27 mouse cellular contexts compared by ENCODE assay signal in the genomic region with DNA sequence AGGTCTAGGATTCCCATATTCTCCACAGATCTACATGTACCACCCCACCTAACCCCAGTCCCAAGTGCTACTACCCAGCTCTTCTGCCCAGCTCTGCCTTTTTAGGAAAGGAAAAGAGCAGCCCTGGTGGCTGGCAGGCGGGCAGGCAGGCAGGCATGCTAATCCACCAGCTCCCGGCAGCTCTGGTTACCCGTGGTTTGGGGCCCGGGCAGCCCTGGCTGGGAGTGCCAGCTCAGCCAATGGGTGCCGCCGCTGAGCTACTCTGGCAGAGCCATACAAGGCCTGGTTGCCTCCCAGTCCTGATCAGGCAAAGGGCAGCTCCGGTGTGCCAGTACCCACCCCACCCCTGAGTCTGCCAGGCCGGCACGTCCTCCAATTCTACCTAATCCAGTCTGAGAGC. TPM values are rescaled to one million over a fixed set of nuclear protein-coding genes. Genes with fewer than 3 reads are reported as not detected.
DNase-seq lines count a peak whose midpoint lies in the region; ATAC-seq and TF ChIP-seq lines count a peak whose summit lies in the region.
"Had no signal": no experiment of that assay in that cellular context is flagged by ENCODE, and none has a peak within 500 bp of the region (broad histone marks: within the 10 kb centered on the region; RNA-seq: fewer than 3 reads in every experiment).

No protein-coding gene starts in this region.

- no peaks in the 10 kb centered on the region for H3K36me3 ChIP-seq in limb, embryonic 11.5 days (ENCODE audit: control insufficient read depth, insufficient read depth, low read length)
- no peaks in the 10 kb centered on the region for H3K36me3 ChIP-seq in limb, embryonic 10.5 days
- H3K36me3 ChIP-seq in forebrain, embryonic 16.5 days (ENCODE audit: control insufficient read depth, insufficient read depth): no peaks in the 10 kb centered on the region
- H3K36me3 ChIP-seq: heart, embryonic 13.5 days; limb, embryonic 12.5 days; neural tube, embryonic 13.5 days had no signal

- 0 out of 2 replicates have a peak, but pooled peaks have one; percentile 15 for ATAC-seq in limb, embryonic 11.5 days (ENCODE audit: insufficient number of reproducible peaks, low FRiP score, low TSS enrichment, low read depth)
- peak; percentile 42; the same call in 1 of the 2 replicates for ATAC-seq in forebrain, embryonic 16.5 days
- ATAC-seq: activated CD4-positive, CD25-positive, alpha-beta regulatory T cell, adult 4 months; hindbrain, embryonic 16.5 days; lung, postnatal 0 days; Patski had no signal

- no peaks in the 10 kb centered on the region for H3K9me3 ChIP-seq in limb, embryonic 11.5 days (ENCODE audit: control insufficient read depth, low read length)
- H3K9me3 ChIP-seq in limb, embryonic 10.5 days (replicated peaks): no peaks in the 10 kb centered on the region
- H3K9me3 ChIP-seq in forebrain, embryonic 16.5 days (ENCODE audit: control insufficient read depth, low read length): no peaks in the 10 kb centered on the region
- H3K9me3 ChIP-seq: heart, embryonic 13.5 days; limb, embryonic 12.5 days; neural tube, embryonic 13.5 days had no signal

- no peak overlapping the region for H3K9ac ChIP-seq in limb, embryonic 11.5 days (ENCODE audit: low read length)
- H3K9ac ChIP-seq in forebrain, embryonic 16.5 days (replicated peaks; ENCODE audit: low read depth, low read length): no peak overlapping the region
- H3K9ac ChIP-seq: heart, embryonic 13.5 days; limb, embryonic 12.5 days; liver, embryonic 14.5 days; neural tube, embryonic 13.5 days had no signal

- no peak overlapping the region for H3K4me3 ChIP-seq in cerebellum, adult 2 months (replicated peaks; ENCODE audit: insufficient read depth, low read depth, low read length)
- no peak overlapping the region for H3K4me3 ChIP-seq in limb, embryonic 11.5 days (ENCODE audit: low read depth, low read length)
- no peak overlapping the region for H3K4me3 ChIP-seq in limb, embryonic 10.5 days
- H3K4me3 ChIP-seq in forebrain, embryonic 16.5 days (replicated peaks; ENCODE audit: low read length): no peak overlapping the region
- H3K4me3 ChIP-seq: heart, embryonic 13.5 days; left cerebral cortex, adult 2 months; limb, embryonic 12.5 days; megakaryocyte, embryonic 14.5 days; neural tube, embryonic 13.5 days had no signal

- H3K4me1 ChIP-seq in cerebellum, adult 2 months (ENCODE audit: control insufficient read depth, insufficient read depth, low read length): peaks cover 36% of the 10 kb centered on the region
- no peaks in the 10 kb centered on the region for H3K4me1 ChIP-seq in limb, embryonic 11.5 days (ENCODE audit: control insufficient read depth, insufficient read depth, low read length)
- no peaks in the 10 kb centered on the region for H3K4me1 ChIP-seq in limb, embryonic 10.5 days
- no peaks in the 10 kb centered on the region for H3K4me1 ChIP-seq in forebrain, embryonic 16.5 days (replicated peaks; ENCODE audit: control insufficient read depth, insufficient read depth, low read length)
- H3K4me1 ChIP-seq: limb, embryonic 12.5 days; neural tube, embryonic 13.5 days had no signal

- TF ChIP-seq CTCF in cerebellum, adult 2 months (IDR thresholded peaks at IDR 0.05; ENCODE audit: borderline replicate concordance, insufficient read depth, low read depth, low read length): no peak

- no peaks in the 10 kb centered on the region for H3K27me3 ChIP-seq in cerebellum, adult 2 months (ENCODE audit: control insufficient read depth, insufficient read depth, low read length)
- H3K27me3 ChIP-seq in limb, embryonic 11.5 days (ENCODE audit: control insufficient read depth, insufficient read depth, low read length): no peaks in the 10 kb centered on the region
- H3K27me3 ChIP-seq in limb, embryonic 10.5 days (ENCODE audit: low read depth, poor library complexity, severe bottlenecking): peaks cover 6% of the 10 kb centered on the region
- H3K27me3 ChIP-seq in forebrain, embryonic 16.5 days (replicated peaks; ENCODE audit: control insufficient read depth, insufficient read depth, low read length): no peaks in the 10 kb centered on the region
- H3K27me3 ChIP-seq: Patski had no signal

- no peak overlapping the region for H3K27ac ChIP-seq in cerebellum, adult 2 months (ENCODE audit: insufficient read depth, low read length)
- H3K27ac ChIP-seq in limb, embryonic 11.5 days (replicated peaks; ENCODE audit: low read depth, low read length): no peak overlapping the region
- H3K27ac ChIP-seq in limb, embryonic 10.5 days: no peak overlapping the region
- H3K27ac ChIP-seq in forebrain, embryonic 16.5 days (ENCODE audit: low read length): no peak overlapping the region
- H3K27ac ChIP-seq: heart, embryonic 13.5 days; kidney, postnatal 0 days; left cerebral cortex, adult 2 months; limb, embryonic 12.5 days; liver, embryonic 14.5 days; neural tube, embryonic 13.5 days had no signal

- DNase-seq in cerebellum, postnatal 25 days: peak; percentile 48 to 59
- DNase-seq in cerebellum, adult 2 months: no peak
- no peak for DNase-seq in limb, embryonic 11.5 days (ENCODE audit: low spot score)
- no peak for DNase-seq in limb, embryonic 10.5 days (ENCODE audit: low spot score)
- DNase-seq in skeletal muscle tissue, adult 2 months (ENCODE audit: low read depth, low spot score): peak; percentile 54
- no peak for DNase-seq in adrenal gland, adult 8-10 months
- no peak for DNase-seq in ovary, postnatal 10 days (ENCODE audit: low spot score)
- DNase-seq: cerebellum, adult 9-11 months; heart, postnatal 36 days; kidney, adult 11 months; thymus, adult 18-20 months had no signal

- WGBS in cerebellum, adult 2 months: 48% methylated on average over 9 of the region's 9 CpGs
- 84% methylated on average over 9 of the region's 9 CpGs for WGBS in limb, embryonic 11.5 days
- WGBS in limb, embryonic 10.5 days: 85% methylated on average over 9 of the region's 9 CpGs
- WGBS in forebrain, embryonic 16.5 days: 57% methylated on average over 9 of the region's 9 CpGs

- TF ChIP-seq POLR2A in cerebellum, adult 2 months (IDR thresholded peaks at IDR 0.05; ENCODE audit: borderline replicate concordance, insufficient read depth, low read length): no peak

- H3K4me2 ChIP-seq in limb, embryonic 11.5 days (ENCODE audit: low read depth, severe bottlenecking): no peak overlapping the region
- no peak overlapping the region for H3K4me2 ChIP-seq in forebrain, embryonic 16.5 days (ENCODE audit: low read length)
- H3K4me2 ChIP-seq: heart, embryonic 13.5 days; limb, embryonic 12.5 days; neural tube, embryonic 13.5 days had no signal

RNA-seq across cellular contexts. Expression of a gene that starts 18.1 kb away (rescaled TPM):
- polyA plus RNA-seq in cerebellum, adult 2 months (2012; rRNA removed): 0.11 TPM in 1 of 2 replicates, not detected in the other
- polyA plus RNA-seq in limb, embryonic 11.5 days (2014; fragmentation: Nextera tagmentation; extraction: Ambion mirVana): 0.13 TPM in 1 of 2 replicates, not detected in the other
- polyA plus RNA-seq in limb, embryonic 10.5 days (2016; fragmentation: Nextera tagmentation; extraction: Ambion mirVana): not detected in 2 replicates
- 0.38 TPM in 1 of 2 replicates, not detected in the other for polyA plus RNA-seq in forebrain, embryonic 16.5 days (2015; fragmentation: Nextera tagmentation; extraction: Ambion mirVana)
- total RNA-seq in adrenal gland, adult 8-10 months (2022): not detected
- total RNA-seq: adrenal gland, postnatal 4 days; granulocyte monocyte progenitor cell, adult 5-6 weeks; heart, postnatal 36 days; layer of hippocampus, adult 18-20 months; left cerebral cortex, adult 2 months; monocyte, adult 5-6 weeks had no signal
- polyA plus RNA-seq: activated CD4-positive, CD25-positive, alpha-beta regulatory T cell, adult 4 months; hindbrain, embryonic 16.5 days; kidney, postnatal 0 days; Patski had no signal

Comparison
In these comparisons a context has a peak if more than half of its experiments do, and no peak if none do; other contexts are left out.
1. DNase-seq: peak in cerebellum, postnatal 25 days (2 of 2) and skeletal muscle tissue, adult 2 months (single experiment); none in cerebellum, adult 2 months (0 of 2), limb, embryonic 11.5 days (single experiment), limb, embryonic 10.5 days (single experiment), adrenal gland, adult 8-10 months (single experiment) and ovary, postnatal 10 days (single experiment).